Mouse (Mus musculus) cortical plate, adult 2 months (tissue): ENCODE measurements around the gene Tbc1d30.

Experiments used
- CTCF ChIP-seq: fragments of 200-500 bp; IDR thresholded peaks from 2 replicates; pipeline ENCODE4 v1.5.1; 2011; ENCODE audit warnings: mild to moderate bottlenecking, control low read depth, low read length; ENCODE audit not compliant: insufficient read depth; ENCODE audit errors: extremely low read depth
- POLR2A ChIP-seq: fragments of 200-500 bp; IDR thresholded peaks from 2 replicates; pipeline ENCODE4 v1.6.1; 2011; ENCODE audit warnings: mild to moderate bottlenecking, low read length, control low read depth; ENCODE audit not compliant: insufficient read depth; ENCODE audit errors: extremely low read depth

DNA sequence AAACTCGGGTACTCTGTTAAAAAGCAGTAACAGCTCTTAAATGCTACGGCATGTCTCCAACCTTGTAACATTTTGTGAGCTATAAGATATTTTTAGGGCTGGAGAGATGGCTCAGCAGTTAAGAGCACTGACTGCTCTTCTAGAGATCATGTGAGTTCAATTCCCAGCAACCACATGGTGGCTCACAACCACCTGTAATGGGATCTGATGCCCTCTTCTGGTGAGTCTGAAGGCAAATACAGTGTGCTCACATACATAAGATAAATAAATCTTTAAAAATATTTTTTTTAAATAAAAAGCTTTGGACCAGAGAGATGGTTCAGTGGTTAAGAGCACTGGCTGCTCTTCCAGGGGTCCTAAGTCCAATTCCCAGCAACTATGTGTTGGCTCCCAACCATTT is 9.3 kb upstream of the Tbc1d30 start:
- TF ChIP-seq CTCF (no peak), POLR2A (no peak)
